Mouse (Mus musculus): Measurements from ENCODE around the gene Vangl1. TPM values are rescaled to one million over a fixed set of nuclear protein-coding genes. Genes with fewer than 3 reads are reported as not detected.

Vangl1 gene
- polyA plus RNA-seq, 2 experiments: 22.7 to 24.7 TPM

DNA sequence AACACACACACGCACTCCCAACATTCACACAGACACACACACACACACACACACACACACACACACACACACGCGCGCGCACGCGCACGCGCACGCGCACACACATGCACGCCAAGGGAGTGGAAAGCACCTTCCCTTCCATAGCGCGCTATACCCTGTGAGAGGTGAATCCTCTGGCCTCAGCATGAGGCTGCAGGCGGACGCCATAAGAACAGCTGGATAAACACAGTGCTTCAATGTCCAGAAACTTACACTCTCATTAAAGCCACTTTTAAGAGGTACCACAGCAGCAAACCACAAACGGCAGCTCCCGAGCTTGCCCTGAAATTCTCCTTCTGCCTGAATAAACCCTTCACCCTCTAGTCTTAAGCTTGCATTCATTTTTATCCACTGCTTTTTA is 28.8 kb downstream of the Vangl1 start:
- H3K36me3 ChIP-seq (ENCODE audit: control insufficient read depth, insufficient read depth, low read length): no peaks in the 10 kb centered on the region
- H3K27ac ChIP-seq (replicated peaks; ENCODE audit: low read depth, low read length): peak overlapping the region; percentile 44
- WGBS: 67% methylated on average over 18 of the region's 18 CpGs

GRCm38 (mm10) chr3:102174118-102174865 is 30.2 kb downstream of the Vangl1 start:
- DNase-seq (ENCODE audit: low spot score): no peak
- no peak for TF ChIP-seq POLR2A (IDR thresholded peaks at IDR 0.05; ENCODE audit: borderline replicate concordance, extremely low read depth, insufficient read depth, insufficient read length)
- Histone ChIP-seq H3K36me3 (ENCODE audit: control insufficient read depth, insufficient read depth, low read length) (no peaks in the 10 kb centered on the region), H3K27me3 (ENCODE audit: control insufficient read depth, insufficient read depth, low read length) (no peaks in the 10 kb centered on the region), H3K9me3 (ENCODE audit: control insufficient read depth, low read length) (no peaks in the 10 kb centered on the region), H3K4me3 (replicated peaks; ENCODE audit: low read length) (no peak overlapping the region), H3K4me2 (replicated peaks; ENCODE audit: low read depth, low read length, severe bottlenecking) (no peak overlapping the region), H3K9ac (ENCODE audit: low read depth, low read length, severe bottlenecking) (no peak overlapping the region), H3K27ac (replicated peaks; ENCODE audit: low read depth, low read length) (no peak overlapping the region), H3K4me1 (ENCODE audit: control insufficient read depth, insufficient read depth, low read length) (peaks cover 28% of the 10 kb centered on the region)
- 84% methylated on average over 8 of the region's 8 CpGs for WGBS
- no peak for ATAC-seq (ENCODE audit: low FRiP score, low read depth)

More for the DNA sequence above, 28.8 kb downstream of the Vangl1 start:
- Histone ChIP-seq H3K27me3 (ENCODE audit: control insufficient read depth, insufficient read depth, low read length) (no peaks in the 10 kb centered on the region), H3K4me2 (replicated peaks; ENCODE audit: low read depth, low read length, severe bottlenecking) (no peak overlapping the region), H3K4me3 (replicated peaks; ENCODE audit: low read length) (no peak overlapping the region), H3K9ac (ENCODE audit: low read depth, low read length, severe bottlenecking) (no peak overlapping the region), H3K4me1 (ENCODE audit: control insufficient read depth, insufficient read depth, low read length) (peaks cover 27% of the 10 kb centered on the region), H3K9me3 (ENCODE audit: control insufficient read depth, low read length) (no peaks in the 10 kb centered on the region)
- DNase-seq (ENCODE audit: low spot score) (peak; percentile 38), ATAC-seq (ENCODE audit: low FRiP score, low read depth) (peak; percentile 77)
- TF ChIP-seq POLR2A (IDR thresholded peaks at IDR 0.05; ENCODE audit: borderline replicate concordance, extremely low read depth, insufficient read depth, insufficient read length): no peak

GRCm38 (mm10) chr3:102169197-102169905 is 35.1 kb downstream of the Vangl1 start:
- H3K4me2 ChIP-seq (replicated peaks; ENCODE audit: low read depth, low read length, severe bottlenecking): no peak overlapping the region
- H3K9me3 ChIP-seq (ENCODE audit: control insufficient read depth, low read length): no peaks in the 10 kb centered on the region
- H3K36me3 ChIP-seq (ENCODE audit: control insufficient read depth, insufficient read depth, low read length): peaks cover 16% of the 10 kb centered on the region
- peak overlapping the region; percentile 39; the same call in 1 of the 2 replicates for H3K27ac ChIP-seq (replicated peaks; ENCODE audit: low read depth, low read length)
- H3K4me1 ChIP-seq (ENCODE audit: control insufficient read depth, insufficient read depth, low read length): peaks cover 29% of the 10 kb centered on the region
- ATAC-seq (ENCODE audit: low FRiP score, low read depth) (peak; percentile 89), DNase-seq (ENCODE audit: low spot score) (peak; percentile 95)
- TF ChIP-seq POLR2A (IDR thresholded peaks at IDR 0.05; ENCODE audit: borderline replicate concordance, extremely low read depth, insufficient read depth, insufficient read length): no peak
- H3K4me3 ChIP-seq (replicated peaks; ENCODE audit: low read length): no peak overlapping the region
- no peak overlapping the region for H3K9ac ChIP-seq (ENCODE audit: low read depth, low read length, severe bottlenecking)
- H3K27me3 ChIP-seq (ENCODE audit: control insufficient read depth, insufficient read depth, low read length): no peaks in the 10 kb centered on the region
- WGBS: 20% methylated on average over 13 of the region's 13 CpGs

GRCm38 (mm10) chr3:102167555-102168210 is 36.8 kb downstream of the Vangl1 start:
- WGBS: 15% methylated on average over 10 of the region's 10 CpGs
- H3K9me3 ChIP-seq (ENCODE audit: control insufficient read depth, low read length): no peaks in the 10 kb centered on the region
- H3K4me3 ChIP-seq (replicated peaks; ENCODE audit: low read length): no peak overlapping the region
- no peak overlapping the region for H3K4me2 ChIP-seq (replicated peaks; ENCODE audit: low read depth, low read length, severe bottlenecking)
- peaks cover 30% of the 10 kb centered on the region for H3K36me3 ChIP-seq (ENCODE audit: control insufficient read depth, insufficient read depth, low read length)
- H3K27ac ChIP-seq (replicated peaks; ENCODE audit: low read depth, low read length): no peak overlapping the region
- ATAC-seq (ENCODE audit: low FRiP score, low read depth): no peak
- peaks cover 28% of the 10 kb centered on the region for H3K4me1 ChIP-seq (ENCODE audit: control insufficient read depth, insufficient read depth, low read length)
- H3K9ac ChIP-seq (ENCODE audit: low read depth, low read length, severe bottlenecking): no peak overlapping the region
- DNase-seq (ENCODE audit: low spot score): no peak
- no peaks in the 10 kb centered on the region for H3K27me3 ChIP-seq (ENCODE audit: control insufficient read depth, insufficient read depth, low read length)
- TF ChIP-seq POLR2A (IDR thresholded peaks at IDR 0.05; ENCODE audit: borderline replicate concordance, extremely low read depth, insufficient read depth, insufficient read length): no peak

GRCm38 (mm10) chr3:102166794-102167193 is 37.7 kb downstream of the Vangl1 start:
- 71% methylated on average over 8 of the region's 8 CpGs for WGBS

More at GRCm38 (mm10) chr3:102166794-102167193, 37.7 kb downstream of the Vangl1 start:
- Histone ChIP-seq H3K4me2 (replicated peaks; ENCODE audit: low read depth, low read length, severe bottlenecking) (no peak overlapping the region), H3K27me3 (ENCODE audit: control insufficient read depth, insufficient read depth, low read length) (no peaks in the 10 kb centered on the region), H3K4me1 (ENCODE audit: control insufficient read depth, insufficient read depth, low read length) (peaks cover 24% of the 10 kb centered on the region), H3K4me3 (replicated peaks; ENCODE audit: low read length) (no peak overlapping the region), H3K9me3 (ENCODE audit: control insufficient read depth, low read length) (no peaks in the 10 kb centered on the region), H3K9ac (ENCODE audit: low read depth, low read length, severe bottlenecking) (no peak overlapping the region), H3K36me3 (ENCODE audit: control insufficient read depth, insufficient read depth, low read length) (peaks cover 33% of the 10 kb centered on the region), H3K27ac (replicated peaks; ENCODE audit: low read depth, low read length) (0 out of 2 replicates have a peak overlapping the region, but pooled peaks have one; percentile 19)
- no peak for DNase-seq (ENCODE audit: low spot score)
- ATAC-seq (ENCODE audit: low FRiP score, low read depth): no peak
- no peak for TF ChIP-seq POLR2A (IDR thresholded peaks at IDR 0.05; ENCODE audit: borderline replicate concordance, extremely low read depth, insufficient read depth, insufficient read length)
